Mouse (Mus musculus) stomach, embryonic 16.5 days (tissue): ENCODE results near the gene Ift80. TPM values are rescaled to one million over a fixed set of nuclear protein-coding genes. Genes with fewer than 3 reads are reported as not detected.

Source experiments
- ATAC-seq: fragments of 200-750 bp; cut with Nextera tagmentation; 2 replicates; pipeline ENCODE4 v1.8.0; 2017; ENCODE audit warnings: moderate number of reproducible peaks, moderate TSS enrichment; ENCODE audit not compliant: insufficient read depth, low FRiP score
- H3K27ac ChIP-seq: fragments of 300-500 bp; sonication (generic); 2 replicates; pipeline ENCODE4 v1.5.1; 2014; ENCODE audit warnings: low read length
- H3K27me3 ChIP-seq: fragments of 300-500 bp; sonication (generic); 2 replicates; pipeline ENCODE4 v1.6.1; 2014; ENCODE audit warnings: low read length, control low read depth, mixed read lengths; ENCODE audit not compliant: control insufficient read depth, insufficient read depth
- H3K36me3 ChIP-seq: fragments of 300-500 bp; sonication (generic); 2 replicates; pipeline ENCODE4 v1.6.1; 2014; ENCODE audit warnings: low read length; ENCODE audit not compliant: control insufficient read depth, insufficient read depth
- H3K4me1 ChIP-seq: fragments of 300-500 bp; sonication (generic); 2 replicates; pipeline ENCODE4 v1.6.1; 2014; ENCODE audit warnings: low read length, control low read depth, mixed read lengths; ENCODE audit not compliant: control insufficient read depth, insufficient read depth
- H3K4me2 ChIP-seq: fragments of 300-500 bp; sonication (generic); 2 replicates; pipeline ENCODE4 v1.6.1; 2014; ENCODE audit warnings: low read depth, low read length, mixed read lengths
- H3K4me3 ChIP-seq: fragments of 300-500 bp; sonication (generic); replicated peaks from 2 replicates; pipeline ENCODE4 v1.5.1; 2014; ENCODE audit warnings: mild to moderate bottlenecking, low read length
- H3K9ac ChIP-seq: fragments of 300-500 bp; sonication (generic); 2 replicates; pipeline ENCODE4 v1.6.1; 2014; ENCODE audit warnings: low read length
- H3K9me3 ChIP-seq: fragments of 300-500 bp; sonication (generic); replicated peaks from 2 replicates; pipeline ENCODE4 v1.6.1; 2016; ENCODE audit warnings: low read length, control low read depth; ENCODE audit not compliant: control insufficient read depth
- WGBS: fragments of 180-500 bp; shearing (Covaris S2); extraction: QIAGEN DNeasy Blood & Tissue Kit; methylation state at CpG from one replicate; pipeline ENCODE4 v1.1.7; 2014; 5-methylcytosine and 5-hydroxymethylcytosine counted together
- polyA plus RNA-seq: library from polyadenylated mRNA; unstranded; fragments of >200 nt; fragmentation: Nextera tagmentation; extraction: Ambion mirVana; gene quantifications from 2 replicates; pipeline ENCODE4 v1.2.1, GENCODE M21; 2015

The Ift80 gene
- polyA plus RNA-seq, 1 experiment from 2014 or later, result 12.7 TPM

GRCm38 (mm10) chr3:69005338-69006245 lies 1.2 kb upstream of the Ift80 start:
- Histone ChIP-seq H3K4me2 (peak overlapping the region; percentile 86), H3K9ac (peak overlapping the region; percentile 92), H3K27me3 (no peaks in the 10 kb centered on the region), H3K36me3 (no peaks in the 10 kb centered on the region), H3K4me3 (peak overlapping the region; percentile 84), H3K27ac (peak overlapping the region; percentile 94), H3K4me1 (peaks cover 13% of the 10 kb centered on the region), H3K9me3 (no peaks in the 10 kb centered on the region)
- peak; percentile 48 for ATAC-seq
- WGBS, result under 1% methylated on average over 72 of the region's 72 CpGs

GRCm38 (mm10) chr3:69004055-69004436 lies 324 bp downstream of the Ift80 start:
- Histone ChIP-seq H3K9ac (peak overlapping the region; percentile 65), H3K4me2 (peak overlapping the region; percentile 58), H3K4me1 (peaks cover 10% of the 10 kb centered on the region), H3K4me3 (peak overlapping the region; percentile 84), H3K9me3 (no peaks in the 10 kb centered on the region), H3K36me3 (no peaks in the 10 kb centered on the region), H3K27me3 (no peaks in the 10 kb centered on the region), H3K27ac (no peak overlapping the region)
- WGBS, result 2% methylated on average over 7 of the region's 7 CpGs
- ATAC-seq, result no peak

- Histone ChIP-seq H3K4me1 (peaks cover 10% of the 10 kb centered on the region), H3K27ac (no peak overlapping the region), H3K36me3 (no peaks in the 10 kb centered on the region), H3K9me3 (no peaks in the 10 kb centered on the region), H3K27me3 (no peaks in the 10 kb centered on the region), H3K4me2 (no peak overlapping the region), H3K4me3 (no peak overlapping the region), H3K9ac (no peak overlapping the region)
- 84% methylated on average over 4 of the region's 4 CpGs for WGBS
- no peak for ATAC-seq
These were observed 1.6 kb downstream of the Ift80 start for GRCm38 (mm10) chr3:69002781-69003180.

GRCm38 (mm10) chr3:68986550-68986949 lies 17.8 kb downstream of the Ift80 start:
- ATAC-seq, result no peak
- Histone ChIP-seq H3K9ac (no peak overlapping the region), H3K27me3 (no peaks in the 10 kb centered on the region), H3K4me2 (no peak overlapping the region), H3K9me3 (no peaks in the 10 kb centered on the region), H3K36me3 (no peaks in the 10 kb centered on the region), H3K4me1 (no peaks in the 10 kb centered on the region), H3K4me3 (no peak overlapping the region), H3K27ac (no peak overlapping the region)
- 77% methylated on average over 2 of the region's 2 CpGs for WGBS

GRCm38 (mm10) chr3:68980898-68981297 lies 23.5 kb downstream of the Ift80 start:
- WGBS, result 57% methylated on average over 9 of the region's 9 CpGs
- Histone ChIP-seq H3K9me3 (no peaks in the 10 kb centered on the region), H3K4me1 (no peaks in the 10 kb centered on the region), H3K36me3 (0 out of 2 replicates have a peak, but pooled peaks cover 2% of the 10 kb centered on the region), H3K27ac (no peak overlapping the region), H3K27me3 (no peaks in the 10 kb centered on the region), H3K4me3 (no peak overlapping the region), H3K4me2 (no peak overlapping the region), H3K9ac (no peak overlapping the region)
- no peak for ATAC-seq

GRCm38 (mm10) chr3:68979187-68979586 lies 25.2 kb downstream of the Ift80 start:
- no peak overlapping the region for H3K9ac ChIP-seq
- H3K4me1 ChIP-seq, result no peaks in the 10 kb centered on the region
- H3K4me3 ChIP-seq, result no peak overlapping the region
- WGBS, result 81% methylated on average over 10 of the region's 10 CpGs
- no peaks in the 10 kb centered on the region for H3K27me3 ChIP-seq
- no peaks in the 10 kb centered on the region for H3K9me3 ChIP-seq
- H3K4me2 ChIP-seq, result no peak overlapping the region
- ATAC-seq, result no peak
- H3K27ac ChIP-seq, result no peak overlapping the region
- H3K36me3 ChIP-seq, result 0 out of 2 replicates have a peak, but pooled peaks cover 2% of the 10 kb centered on the region

- Histone ChIP-seq H3K4me2 (no peak overlapping the region), H3K27me3 (no peaks in the 10 kb centered on the region), H3K36me3 (0 out of 2 replicates have a peak, but pooled peaks cover 2% of the 10 kb centered on the region), H3K9me3 (no peaks in the 10 kb centered on the region), H3K4me1 (no peaks in the 10 kb centered on the region), H3K9ac (no peak overlapping the region), H3K4me3 (no peak overlapping the region), H3K27ac (no peak overlapping the region)
- WGBS, result 85% methylated on average over 4 of the region's 4 CpGs
- ATAC-seq, result no peak
These were observed 26.7 kb downstream of the Ift80 start for GRCm38 (mm10) chr3:68977696-68978095.

GRCm38 (mm10) chr3:68975533-68976490 lies 28.6 kb downstream of the Ift80 start:
- no peak overlapping the region for H3K9ac ChIP-seq
- no peak overlapping the region for H3K27ac ChIP-seq
- no peaks in the 10 kb centered on the region for H3K27me3 ChIP-seq
- H3K4me3 ChIP-seq, result no peak overlapping the region
- H3K36me3 ChIP-seq, result 0 out of 2 replicates have a peak, but pooled peaks cover 2% of the 10 kb centered on the region
- H3K9me3 ChIP-seq, result no peaks in the 10 kb centered on the region
- no peaks in the 10 kb centered on the region for H3K4me1 ChIP-seq
- H3K4me2 ChIP-seq, result no peak overlapping the region
- 58% methylated on average over 9 of the region's 9 CpGs for WGBS
- ATAC-seq, result no peak; the same call in 1 of the 2 replicates
